Mouse (Mus musculus): ENCODE results near the gene Mrm2.
"Not testable (repeated sequence)": the region's sequence is repeated elsewhere in the genome, so short reads cannot be mapped to it uniquely, and the experiment has no call there.

The Mrm2 gene

GRCm38 (mm10) chr5:140331615-140332512 lies at the start of gene Mrm2:
Gene Mrm2, minus strand, starts transcription at chr5:140331898.
- DNase-seq (ENCODE audit: low spot score): peak; percentile 80

GRCm38 (mm10) chr5:140381156-140381555 lies 49.5 kb upstream of the Mrm2 start:
- DNase-seq (ENCODE audit: low spot score): no peak

GRCm38 (mm10) chr5:140379299-140379698 lies 47.6 kb upstream of the Mrm2 start:
- DNase-seq (ENCODE audit: low spot score): no peak

GRCm38 (mm10) chr5:140378121-140378853 lies 46.6 kb upstream of the Mrm2 start:
- DNase-seq (ENCODE audit: low spot score): no peak

GRCm38 (mm10) chr5:140375249-140375829 lies 43.6 kb upstream of the Mrm2 start:
- no peak for DNase-seq (ENCODE audit: low spot score)

GRCm38 (mm10) chr5:140374226-140374625 lies 42.5 kb upstream of the Mrm2 start:
- peak; percentile 21 for DNase-seq (ENCODE audit: low spot score)

- no peak for DNase-seq (ENCODE audit: low spot score)
Measured at GRCm38 (mm10) chr5:140373711-140374110, 42.0 kb upstream of the Mrm2 start.

- no peak for DNase-seq (ENCODE audit: low spot score)
Measured at GRCm38 (mm10) chr5:140371671-140372070, 40.0 kb upstream of the Mrm2 start.

- no peak for DNase-seq (ENCODE audit: low spot score)
Measured at GRCm38 (mm10) chr5:140370446-140371254, 39.0 kb upstream of the Mrm2 start.

- DNase-seq (ENCODE audit: low spot score): no peak
Measured at GRCm38 (mm10) chr5:140369466-140369865, 37.8 kb upstream of the Mrm2 start.

- no peak for DNase-seq (ENCODE audit: low spot score)
Measured at GRCm38 (mm10) chr5:140368926-140369325, 37.2 kb upstream of the Mrm2 start.

GRCm38 (mm10) chr5:140368126-140368525 lies 36.4 kb upstream of the Mrm2 start:
- not testable (repeated sequence) for DNase-seq (ENCODE audit: low spot score)

- no peak for DNase-seq (ENCODE audit: low spot score)
Measured at GRCm38 (mm10) chr5:140364415-140364814, 32.7 kb upstream of the Mrm2 start.

- DNase-seq (ENCODE audit: low spot score): no peak
Measured at GRCm38 (mm10) chr5:140359930-140360674, 28.4 kb upstream of the Mrm2 start.

GRCm38 (mm10) chr5:140357466-140357865 lies 25.8 kb upstream of the Mrm2 start:
- DNase-seq (ENCODE audit: low spot score): no peak

- no peak for DNase-seq (ENCODE audit: low spot score)
Measured at GRCm38 (mm10) chr5:140355934-140356333, 24.2 kb upstream of the Mrm2 start.

- no peak for DNase-seq (ENCODE audit: low spot score)
Measured at GRCm38 (mm10) chr5:140352352-140352751, 20.7 kb upstream of the Mrm2 start.

- no peak for DNase-seq (ENCODE audit: low spot score)
Measured at GRCm38 (mm10) chr5:140350731-140351497, 19.2 kb upstream of the Mrm2 start.

GRCm38 (mm10) chr5:140349882-140350281 lies 18.2 kb upstream of the Mrm2 start:
- DNase-seq (ENCODE audit: low spot score): no peak

GRCm38 (mm10) chr5:140346050-140346449 lies 14.4 kb upstream of the Mrm2 start:
- DNase-seq (ENCODE audit: low spot score): no peak

Measured in spleen, adult 12 weeks (tissue).